Mouse (Mus musculus) olfactory bulb, adult 2 months (tissue): ENCODE data around the gene Zfp978.
"Not testable (repeated sequence)": the region's sequence is repeated elsewhere in the genome, so short reads cannot be mapped to it uniquely, and the experiment has no call there.

Experiments
- CTCF ChIP-seq: fragments of 200-500 bp; IDR thresholded peaks from 2 replicates; pipeline ENCODE4 v1.5.1; 2012; ENCODE audit warnings: low read depth, mild to moderate bottlenecking, low read length, moderate library complexity; ENCODE audit not compliant: insufficient read depth
- POLR2A ChIP-seq: fragments of 200-500 bp; IDR thresholded peaks from 2 replicates; pipeline ENCODE4 v1.6.1; 2012; ENCODE audit warnings: mild to moderate bottlenecking, low read depth, low read length, moderate library complexity; ENCODE audit not compliant: insufficient read depth

- TF ChIP-seq CTCF, POLR2A: not testable (repeated sequence)
These were observed 64.7 kb downstream of the Zfp978 start for GRCm38 (mm10) chr4:147425615-147426347.
